Mouse (Mus musculus) kidney, postnatal 36 days (tissue): ENCODE results near the gene Lsg1.

Source experiments
- DNase-seq, 2 experiments: peaks; one replicate each; pipeline ENCODE4 v3.0.0; 2021 to 2022; ENCODE audit warnings: mixed read lengths in 2 of 2

Gene Lsg1

DNA sequence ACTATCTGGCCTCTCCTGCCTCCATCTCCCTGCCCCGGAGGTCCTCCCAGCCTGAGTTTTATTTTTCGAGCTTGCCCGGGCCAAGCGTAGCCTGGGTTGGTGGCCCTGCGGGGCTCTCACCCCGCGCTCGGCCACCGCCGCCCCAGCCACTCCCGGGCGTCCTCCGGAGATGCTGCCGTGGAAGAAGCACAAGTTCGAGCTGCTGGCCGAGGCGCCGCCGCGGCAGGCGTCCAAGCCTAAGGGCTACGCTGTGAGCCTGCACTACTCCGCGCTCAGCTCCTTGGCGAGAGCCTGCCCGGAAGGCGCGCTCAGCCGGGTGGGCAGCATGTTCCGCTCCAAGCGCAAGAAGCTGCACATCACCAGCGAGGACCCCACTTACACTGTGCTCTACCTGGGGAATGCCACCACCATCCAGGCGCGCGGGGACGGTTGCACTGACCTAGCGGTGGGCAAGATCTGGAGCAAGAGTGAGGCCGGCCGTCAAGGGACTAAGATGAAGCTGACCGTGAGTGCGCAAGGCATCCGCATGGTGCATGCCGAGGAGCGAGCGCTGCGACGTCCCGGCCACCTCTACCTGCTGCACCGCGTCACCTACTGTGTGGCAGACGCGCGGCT lies 13.1 kb upstream of the Lsg1 start:
- peak; percentile 64 to 78 for DNase-seq

DNA sequence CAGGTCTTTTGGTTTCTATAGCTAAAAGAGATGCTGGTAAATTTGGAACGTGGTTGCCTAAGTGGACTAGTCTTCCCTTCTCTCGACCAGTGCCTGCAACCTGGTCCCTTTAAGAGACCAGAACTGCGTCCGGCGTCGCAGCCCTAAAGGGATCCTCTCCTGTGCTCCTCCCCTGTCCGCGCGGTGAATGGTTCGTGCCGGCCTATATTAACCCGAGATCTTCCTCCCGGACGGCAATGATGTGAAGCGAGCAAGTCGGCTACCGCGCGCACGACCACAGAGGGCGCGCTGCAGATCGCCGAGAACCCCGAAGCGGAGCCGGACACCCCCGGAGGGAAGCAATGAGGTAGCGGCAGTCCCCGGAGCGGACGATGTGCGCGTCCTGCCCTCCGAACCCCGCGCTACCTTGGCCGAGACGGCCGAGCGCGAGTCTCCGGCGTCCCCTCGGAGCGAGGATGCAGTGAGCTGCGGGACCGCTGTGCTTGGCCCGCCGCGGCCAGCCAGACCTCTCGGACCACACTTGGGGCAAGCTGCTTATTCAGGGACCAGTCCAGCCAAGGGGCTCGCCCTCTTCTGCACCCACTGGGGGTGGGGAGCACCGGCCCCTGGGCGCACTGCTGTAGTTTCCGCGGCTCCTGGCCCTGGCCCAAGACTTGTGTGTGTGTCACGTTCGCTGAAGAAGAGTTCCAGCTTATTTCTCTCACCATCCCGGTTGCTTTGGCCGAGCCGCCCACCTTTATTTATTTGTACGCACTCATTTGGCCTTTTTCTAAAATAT lies 12.3 kb upstream of the Lsg1 start, which contains the start of gene Fam43a:
Gene Fam43a (plus strand): TSS at position 233 of the 778 bp plus-strand sequence.
- peak; percentile 94 to 95 for DNase-seq

- peak; percentile 89 to 94 for DNase-seq
These were observed 9.7 kb upstream of the Lsg1 start for GRCm38 (mm10) chr16:30596959-30597681.

GRCm38 (mm10) chr16:30595835-30596557 lies 8.6 kb upstream of the Lsg1 start:
- no peak for DNase-seq

DNA sequence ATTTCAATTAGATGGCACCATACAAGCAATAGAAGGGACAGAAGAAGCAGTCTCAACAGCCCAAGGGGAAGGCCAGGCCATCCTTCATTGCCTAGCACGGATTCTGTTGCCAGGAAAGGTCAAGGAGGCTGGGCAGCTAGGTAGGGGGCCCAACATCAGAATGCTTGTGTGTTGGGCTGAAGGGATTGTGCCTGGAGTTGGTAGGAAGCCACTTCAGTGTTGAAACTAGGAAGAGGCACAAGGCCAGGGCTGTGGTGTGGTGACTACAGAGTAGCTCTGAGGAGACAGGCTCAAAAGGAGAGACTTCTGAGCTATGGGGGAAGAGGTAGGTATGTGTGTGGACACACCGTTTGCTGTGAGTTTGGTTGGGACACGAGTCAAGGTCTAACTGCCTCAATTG lies 8.0 kb upstream of the Lsg1 start:
- DNase-seq: no peak

DNA sequence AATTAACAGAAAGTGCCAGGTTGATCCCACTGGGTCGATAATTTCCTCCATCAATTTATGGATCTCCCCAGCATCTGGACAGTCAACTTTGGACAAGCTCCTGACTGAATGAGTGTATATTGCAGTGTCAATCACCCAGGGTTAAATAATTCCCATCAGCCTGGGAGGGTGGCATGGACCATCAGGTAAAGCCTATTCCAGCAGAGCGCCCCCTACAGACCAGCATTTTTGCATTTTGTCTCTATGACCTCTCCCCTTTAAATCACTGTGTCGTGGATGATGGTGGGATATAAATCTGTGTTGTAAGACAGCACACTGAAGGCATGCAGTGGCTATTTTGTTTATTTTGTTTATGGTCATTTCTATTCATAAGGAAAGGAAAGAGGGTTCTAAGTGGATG lies 4.6 kb upstream of the Lsg1 start:
- DNase-seq: peak in 1 of 2 experiments; percentile 41

DNA sequence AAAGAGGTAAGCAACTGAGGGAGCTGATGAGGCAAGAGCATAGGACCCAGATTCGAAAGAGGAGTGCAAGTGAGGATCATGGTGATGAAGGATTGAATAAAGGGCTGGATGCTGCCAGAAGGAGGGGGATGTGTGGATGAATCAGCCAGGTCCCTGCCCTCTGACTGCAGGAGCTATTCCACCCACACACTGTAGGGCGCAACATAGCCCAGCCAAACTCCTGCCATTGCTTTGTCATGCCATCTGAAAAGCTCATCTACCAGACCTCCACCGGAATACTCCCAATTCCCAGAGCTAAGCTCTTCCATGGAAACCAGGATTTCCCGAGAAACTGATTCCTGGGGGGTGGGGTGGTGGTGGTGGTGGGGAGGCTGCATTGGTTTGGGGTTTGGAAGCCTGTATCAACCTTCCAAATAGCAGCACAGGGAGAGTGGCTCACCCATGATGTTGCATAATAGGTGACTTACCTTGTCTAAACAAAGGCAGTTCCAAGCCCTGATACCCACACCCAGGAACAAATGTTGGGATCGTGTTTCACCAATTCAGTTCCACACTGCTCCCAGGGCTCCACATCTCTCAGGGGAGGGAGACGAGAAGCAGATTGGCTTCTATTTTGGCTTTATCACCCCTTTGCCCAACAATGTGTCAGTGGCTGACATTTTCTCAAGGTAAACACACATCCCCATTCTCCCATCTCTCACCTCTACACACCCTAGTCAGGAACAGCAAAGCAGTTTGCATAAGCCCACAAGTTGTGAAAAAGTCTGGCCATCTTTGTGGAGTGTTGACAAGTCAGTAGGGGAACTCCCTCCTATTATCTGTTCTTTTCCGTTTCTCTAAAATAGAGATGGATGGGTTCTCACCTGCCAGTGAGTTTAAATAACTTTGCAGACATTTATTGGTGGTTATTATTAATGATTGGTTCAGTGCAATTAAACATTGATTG lies 3.1 kb upstream of the Lsg1 start:
- no peak for DNase-seq

GRCm38 (mm10) chr16:30586935-30587493 lies 378 bp downstream of the Lsg1 start:
- DNase-seq: no peak

- DNase-seq: no peak
These were observed 6.6 kb downstream of the Lsg1 start for GRCm38 (mm10) chr16:30580765-30581164.

GRCm38 (mm10) chr16:30576392-30576791 lies 11.0 kb downstream of the Lsg1 start:
- DNase-seq: no peak

GRCm38 (mm10) chr16:30575815-30576214 lies 11.6 kb downstream of the Lsg1 start:
- no peak for DNase-seq

DNA sequence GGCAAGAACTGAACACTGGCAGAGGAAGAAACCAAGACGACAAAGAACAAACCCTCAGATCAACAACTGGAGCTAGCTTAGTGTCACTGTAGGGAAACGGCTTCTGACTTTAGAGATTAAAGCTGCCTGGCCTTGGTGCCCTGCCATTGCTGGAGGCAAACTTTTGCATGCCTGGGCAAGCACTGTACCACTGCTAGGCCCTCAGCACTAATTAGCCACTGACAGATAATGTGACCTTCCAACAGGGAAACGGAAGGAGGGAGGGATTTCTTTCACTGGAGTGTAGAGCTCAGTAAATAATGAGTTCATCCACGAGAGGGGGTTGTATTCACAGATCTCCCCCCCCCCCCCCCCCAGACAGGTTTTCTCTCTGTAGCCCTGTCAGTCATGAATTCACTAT lies 15.2 kb downstream of the Lsg1 start:
- DNase-seq: peak; percentile 21 to 36

- no peak for DNase-seq
These were observed 16.0 kb downstream of the Lsg1 start for GRCm38 (mm10) chr16:30571378-30571777.

DNA sequence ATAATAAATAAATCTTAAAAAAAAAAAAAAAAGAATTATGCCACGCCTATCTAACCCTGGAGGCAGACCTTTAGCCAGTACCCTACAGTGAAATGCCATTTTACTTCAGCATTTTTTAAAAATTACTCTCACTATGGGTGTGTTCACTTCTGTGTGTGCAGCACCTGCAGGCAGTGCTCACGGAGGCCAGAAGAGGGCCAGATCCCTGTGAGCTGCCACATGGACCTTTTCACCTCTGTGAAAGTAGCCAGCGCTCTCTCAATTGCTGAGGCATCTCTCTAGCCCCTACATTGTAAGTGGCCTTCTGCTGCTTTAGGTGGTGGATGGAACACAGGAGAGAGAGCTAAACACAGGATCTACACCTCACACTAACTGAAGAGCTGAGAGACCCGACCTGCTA lies 17.2 kb downstream of the Lsg1 start:
- DNase-seq: no peak

DNA sequence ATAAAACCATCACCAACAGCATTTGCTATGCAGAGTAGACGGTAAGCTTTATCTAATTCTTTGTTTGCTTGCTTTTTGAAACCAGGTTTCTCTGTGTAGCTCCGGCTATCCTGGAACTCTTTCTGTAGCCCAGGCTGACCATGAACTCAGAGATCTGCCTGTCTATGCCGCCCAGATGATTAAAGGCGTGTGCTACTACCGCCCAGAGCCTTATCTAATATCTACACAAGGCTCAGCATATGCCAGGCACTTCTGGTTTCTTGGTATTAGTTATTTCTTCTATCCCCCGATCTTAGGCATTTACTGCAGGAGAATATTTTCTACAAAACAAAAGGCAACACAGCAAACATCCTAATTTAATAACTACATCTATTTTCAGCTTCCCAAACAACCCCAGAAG lies 21.8 kb downstream of the Lsg1 start:
- no peak for DNase-seq

- no peak for DNase-seq
These were observed 26.8 kb downstream of the Lsg1 start for GRCm38 (mm10) chr16:30560601-30561000.

- no peak for DNase-seq
These were observed 27.9 kb downstream of the Lsg1 start for GRCm38 (mm10) chr16:30559312-30559992.

DNA sequence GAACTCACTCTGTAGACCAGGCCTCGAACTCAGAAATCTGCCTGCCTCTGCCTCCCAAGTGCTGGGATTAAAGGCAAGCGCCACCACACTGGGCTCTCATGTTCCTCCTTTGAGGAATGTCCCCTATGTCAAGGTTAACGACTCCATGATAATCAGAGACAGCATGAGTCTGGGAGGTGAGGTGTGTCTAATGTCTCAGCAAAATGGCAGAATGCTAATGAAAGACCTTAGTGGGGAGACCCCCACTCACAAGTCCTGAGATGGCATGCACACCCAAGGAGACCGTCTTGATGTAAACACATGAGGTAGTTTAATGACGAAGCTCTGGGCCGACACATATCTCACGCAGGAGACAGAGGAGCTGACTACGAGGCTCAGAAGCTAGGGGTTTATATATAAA lies 33.3 kb downstream of the Lsg1 start:
- DNase-seq: no peak

GRCm38 (mm10) chr16:30552621-30553338 lies 34.6 kb downstream of the Lsg1 start:
- peak; percentile 90 to 91 for DNase-seq

GRCm38 (mm10) chr16:30550748-30551192 lies 36.6 kb downstream of the Lsg1 start, which contains the start of gene Tmem44:
TSS of gene Tmem44 (minus strand) at chr16:30550842.
- DNase-seq: no peak
